Mouse (Mus musculus) forebrain, embryonic 16.5 days (tissue): ENCODE measurements around the gene Fbln5. TPM values are rescaled to one million over a fixed set of nuclear protein-coding genes. Genes with fewer than 3 reads are reported as not detected.

ENCODE experiments used
- ATAC-seq: fragments of 200-750 bp; cut with Nextera tagmentation; 2 replicates; pipeline ENCODE4 v1.8.0; 2017; ENCODE audit warnings: mild to moderate bottlenecking, moderate library complexity
- H3K27ac ChIP-seq: fragments of 300-500 bp; sonication (generic); 2 replicates; pipeline ENCODE4 v1.5.1; 2014; ENCODE audit warnings: low read length, control low read depth
- H3K27me3 ChIP-seq: fragments of 300-500 bp; sonication (generic); replicated peaks from 2 replicates; pipeline ENCODE4 v1.6.1; 2014; ENCODE audit warnings: low read length; ENCODE audit not compliant: control insufficient read depth, insufficient read depth
- H3K36me3 ChIP-seq: fragments of 300-500 bp; sonication (generic); 2 replicates; pipeline ENCODE4 v1.6.1; 2014; ENCODE audit not compliant: control insufficient read depth, insufficient read depth
- H3K4me1 ChIP-seq: fragments of 300-500 bp; sonication (generic); replicated peaks from 2 replicates; pipeline ENCODE4 v1.6.1; 2014; ENCODE audit warnings: low read length; ENCODE audit not compliant: control insufficient read depth, insufficient read depth
- H3K4me2 ChIP-seq: fragments of 300-500 bp; sonication (generic); 2 replicates; pipeline ENCODE4 v1.6.1; 2014; ENCODE audit warnings: mild to moderate bottlenecking, low read length, control low read depth
- H3K4me3 ChIP-seq: fragments of 300-500 bp; sonication (generic); replicated peaks from 2 replicates; pipeline ENCODE4 v1.5.1; 2014; ENCODE audit warnings: mild to moderate bottlenecking, low read length, control low read depth
- H3K9ac ChIP-seq: fragments of 300-500 bp; sonication (generic); replicated peaks from 2 replicates; pipeline ENCODE4 v1.6.1; 2014; ENCODE audit warnings: low read depth, low read length, control low read depth
- H3K9me3 ChIP-seq: fragments of 300-500 bp; sonication (generic); 2 replicates; pipeline ENCODE4 v1.6.1; 2016; ENCODE audit warnings: low read length; ENCODE audit not compliant: control insufficient read depth
- WGBS: fragments of 180-500 bp; shearing (Covaris S2); extraction: QIAGEN DNeasy Blood & Tissue Kit; methylation state at CpG from one replicate; pipeline ENCODE4 v1.1.7; 2014; 5-methylcytosine and 5-hydroxymethylcytosine counted together
- polyA plus RNA-seq: library from polyadenylated mRNA; unstranded; fragments of >200 nt; fragmentation: Nextera tagmentation; extraction: Ambion mirVana; gene quantifications from 2 replicates; pipeline ENCODE4 v1.2.1, GENCODE M21; 2015

Fbln5 gene
- polyA plus RNA-seq, 1 experiment from 2014 or later: 7.9 TPM

- Histone ChIP-seq H3K27ac (no peak overlapping the region), H3K9ac (no peak overlapping the region), H3K27me3 (no peaks in the 10 kb centered on the region), H3K4me1 (no peaks in the 10 kb centered on the region), H3K4me3 (no peak overlapping the region), H3K36me3 (peaks cover 19% of the 10 kb centered on the region), H3K9me3 (no peaks in the 10 kb centered on the region), H3K4me2 (no peak overlapping the region)
- ATAC-seq: no peak
- WGBS: 92% methylated on average over 4 of the region's 4 CpGs
Measured at GRCm38 (mm10) chr12:101834715-101835114, 15.9 kb upstream of the Fbln5 start.

GRCm38 (mm10) chr12:101833776-101834175 is 14.9 kb upstream of the Fbln5 start:
- no peaks in the 10 kb centered on the region for H3K4me1 ChIP-seq
- no peaks in the 10 kb centered on the region for H3K9me3 ChIP-seq
- no peaks in the 10 kb centered on the region for H3K27me3 ChIP-seq
- H3K4me2 ChIP-seq: no peak overlapping the region
- peaks cover 19% of the 10 kb centered on the region for H3K36me3 ChIP-seq
- no peak overlapping the region for H3K27ac ChIP-seq
- no peak for ATAC-seq
- WGBS: 93% methylated on average over 8 of the region's 8 CpGs
- H3K4me3 ChIP-seq: no peak overlapping the region
- H3K9ac ChIP-seq: no peak overlapping the region

- no peaks in the 10 kb centered on the region for H3K9me3 ChIP-seq
- H3K4me1 ChIP-seq: no peaks in the 10 kb centered on the region
- 96% methylated on average over 6 of the region's 6 CpGs for WGBS
- H3K9ac ChIP-seq: no peak overlapping the region
- no peak overlapping the region for H3K27ac ChIP-seq
- no peak for ATAC-seq
- H3K27me3 ChIP-seq: no peaks in the 10 kb centered on the region
- H3K4me3 ChIP-seq: no peak overlapping the region
- no peak overlapping the region for H3K4me2 ChIP-seq
- H3K36me3 ChIP-seq: peaks cover 19% of the 10 kb centered on the region
Measured at GRCm38 (mm10) chr12:101833115-101833506, 14.3 kb upstream of the Fbln5 start.

- no peak overlapping the region for H3K9ac ChIP-seq
- no peak for ATAC-seq
- no peak overlapping the region for H3K4me2 ChIP-seq
- no peak overlapping the region for H3K27ac ChIP-seq
- no peak overlapping the region for H3K4me3 ChIP-seq
- no peaks in the 10 kb centered on the region for H3K9me3 ChIP-seq
- WGBS: 88% methylated on average over 7 of the region's 7 CpGs
- H3K27me3 ChIP-seq: no peaks in the 10 kb centered on the region
- no peaks in the 10 kb centered on the region for H3K4me1 ChIP-seq
- H3K36me3 ChIP-seq: peaks cover 17% of the 10 kb centered on the region
Measured at GRCm38 (mm10) chr12:101832179-101833114, 13.6 kb upstream of the Fbln5 start.

GRCm38 (mm10) chr12:101831221-101831620 is 12.4 kb upstream of the Fbln5 start:
- H3K4me2 ChIP-seq: no peak overlapping the region
- H3K9ac ChIP-seq: no peak overlapping the region
- no peak overlapping the region for H3K4me3 ChIP-seq
- H3K27ac ChIP-seq: no peak overlapping the region
- no peak for ATAC-seq
- no peaks in the 10 kb centered on the region for H3K27me3 ChIP-seq
- H3K9me3 ChIP-seq: no peaks in the 10 kb centered on the region
- WGBS: 79% methylated on average over 4 of the region's 4 CpGs
- H3K36me3 ChIP-seq: peaks cover 12% of the 10 kb centered on the region
- no peaks in the 10 kb centered on the region for H3K4me1 ChIP-seq

- WGBS: 96% methylated on average over 4 of the region's 4 CpGs
- Histone ChIP-seq H3K4me3 (no peak overlapping the region), H3K9ac (no peak overlapping the region), H3K9me3 (no peaks in the 10 kb centered on the region), H3K27me3 (0 out of 2 replicates have a peak, but pooled peaks cover 8% of the 10 kb centered on the region), H3K4me2 (no peak overlapping the region), H3K27ac (no peak overlapping the region), H3K36me3 (no peaks in the 10 kb centered on the region), H3K4me1 (peaks cover 11% of the 10 kb centered on the region)
- ATAC-seq: no peak
Measured at GRCm38 (mm10) chr12:101823161-101823560, 4.3 kb upstream of the Fbln5 start.

- peaks cover 14% of the 10 kb centered on the region for H3K4me1 ChIP-seq
- H3K27ac ChIP-seq: no peak overlapping the region
- 45% methylated on average over 3 of the region's 3 CpGs for WGBS
Measured at GRCm38 (mm10) chr12:101821596-101821995, 2.7 kb upstream of the Fbln5 start.

GRCm38 (mm10) chr12:101819570-101819969 is 715 bp upstream of the Fbln5 start:
- Histone ChIP-seq H3K9ac (no peak overlapping the region), H3K4me3 (peak overlapping the region; percentile 59), H3K27ac (no peak overlapping the region), H3K4me2 (peak overlapping the region; percentile 97), H3K9me3 (no peaks in the 10 kb centered on the region), H3K36me3 (no peaks in the 10 kb centered on the region), H3K27me3 (0 out of 2 replicates have a peak, but pooled peaks cover 13% of the 10 kb centered on the region), H3K4me1 (peaks cover 14% of the 10 kb centered on the region)
- 37% methylated on average over 9 of the region's 9 CpGs for WGBS
- no peak for ATAC-seq

More at GRCm38 (mm10) chr12:101821596-101821995, 2.7 kb upstream of the Fbln5 start:
- no peaks in the 10 kb centered on the region for H3K9me3 ChIP-seq
- no peak overlapping the region for H3K9ac ChIP-seq
- no peaks in the 10 kb centered on the region for H3K36me3 ChIP-seq
- H3K4me3 ChIP-seq: no peak overlapping the region
- ATAC-seq: no peak
- H3K27me3 ChIP-seq: 0 out of 2 replicates have a peak, but pooled peaks cover 12% of the 10 kb centered on the region
- no peak overlapping the region for H3K4me2 ChIP-seq

GRCm38 (mm10) chr12:101818246-101818607 is 628 bp downstream of the Fbln5 start:
- H3K4me1 ChIP-seq: peaks cover 14% of the 10 kb centered on the region
- no peaks in the 10 kb centered on the region for H3K9me3 ChIP-seq
- 0 out of 2 replicates have a peak, but pooled peaks cover 13% of the 10 kb centered on the region for H3K27me3 ChIP-seq
- ATAC-seq: no peak
- WGBS: 32% methylated on average over 11 of the region's 11 CpGs
- peak overlapping the region; percentile 58 for H3K9ac ChIP-seq
- H3K4me2 ChIP-seq: peak overlapping the region; percentile 97
- H3K27ac ChIP-seq: no peak overlapping the region
- H3K4me3 ChIP-seq: peak overlapping the region; percentile 59
- H3K36me3 ChIP-seq: no peaks in the 10 kb centered on the region
